Mouse (Mus musculus): Measurements from ENCODE around the gene Qprt.
"Not testable (repeated sequence)": the region's sequence is repeated elsewhere in the genome, so short reads cannot be mapped to it uniquely, and the experiment has no call there.

The Qprt gene

GRCm38 (mm10) chr7:127098521-127098920, 23.5 kb downstream of the Qprt start:
- DNase-seq (ENCODE audit: low spot score), result no peak

- no peak for DNase-seq (ENCODE audit: low spot score)
Measured at GRCm38 (mm10) chr7:127096456-127096855, 25.6 kb downstream of the Qprt start.

- no peak for DNase-seq (ENCODE audit: low spot score)
Measured at GRCm38 (mm10) chr7:127093914-127094313, 28.1 kb downstream of the Qprt start.

GRCm38 (mm10) chr7:127091114-127091896, 30.7 kb downstream of the Qprt start, which contains the start of gene AI467606:
Gene AI467606, plus strand, starts transcription at chr7:127091359.
- DNase-seq (ENCODE audit: low spot score), result no peak

GRCm38 (mm10) chr7:127090154-127091113, 31.6 kb downstream of the Qprt start:
- no peak for DNase-seq (ENCODE audit: low spot score)

GRCm38 (mm10) chr7:127088901-127089845, 32.9 kb downstream of the Qprt start:
- peak; percentile 29 for DNase-seq (ENCODE audit: low spot score)

GRCm38 (mm10) chr7:127088083-127088482, 33.9 kb downstream of the Qprt start:
- DNase-seq (ENCODE audit: low spot score), result no peak

- DNase-seq (ENCODE audit: low spot score), result not testable (repeated sequence)
Measured at GRCm38 (mm10) chr7:127087278-127088010, 34.6 kb downstream of the Qprt start, which contains the start of gene Zg16. Gene Zg16, minus strand, starts transcription at chr7:127087328.

- not testable (repeated sequence) for DNase-seq (ENCODE audit: low spot score)
Measured at GRCm38 (mm10) chr7:127085751-127086150, 36.3 kb downstream of the Qprt start.

- no peak for DNase-seq (ENCODE audit: low spot score)
Measured at GRCm38 (mm10) chr7:127084794-127085193, 37.2 kb downstream of the Qprt start.

- no peak for DNase-seq (ENCODE audit: low spot score)
Measured at GRCm38 (mm10) chr7:127083689-127084088, 38.3 kb downstream of the Qprt start.

- no peak for DNase-seq (ENCODE audit: low spot score)
Measured at GRCm38 (mm10) chr7:127082995-127083394, 39.0 kb downstream of the Qprt start.

- no peak for DNase-seq (ENCODE audit: low spot score)
Measured at GRCm38 (mm10) chr7:127082271-127082670, 39.8 kb downstream of the Qprt start.

- DNase-seq (ENCODE audit: low spot score), result no peak
Measured at GRCm38 (mm10) chr7:127080045-127080444, 42.0 kb downstream of the Qprt start.

GRCm38 (mm10) chr7:127077692-127078091, 44.3 kb downstream of the Qprt start:
- no peak for DNase-seq (ENCODE audit: low spot score)

GRCm38 (mm10) chr7:127076188-127076587, 45.8 kb downstream of the Qprt start:
- no peak for DNase-seq (ENCODE audit: low spot score)

- DNase-seq (ENCODE audit: low spot score), result no peak
Measured at GRCm38 (mm10) chr7:127073221-127073620, 48.8 kb downstream of the Qprt start.

GRCm38 (mm10) chr7:127070871-127071413, 51.1 kb downstream of the Qprt start:
- DNase-seq (ENCODE audit: low spot score), result no peak

- DNase-seq (ENCODE audit: low spot score), result no peak
Measured at GRCm38 (mm10) chr7:127066317-127066716, 55.7 kb downstream of the Qprt start.

GRCm38 (mm10) chr7:127065538-127065937, 56.5 kb downstream of the Qprt start:
- no peak for DNase-seq (ENCODE audit: low spot score)
